10 mouse cellular contexts compared by ENCODE assay signal in genomic region chr11:115832523-115832922, GRCm38 (mm10). TPM values are rescaled to one million over a fixed set of nuclear protein-coding genes. Genes with fewer than 3 reads are reported as not detected.
DNase-seq lines count a peak whose midpoint lies in the region; ATAC-seq and TF ChIP-seq lines count a peak whose summit lies in the region.
"Had no signal": no experiment of that assay in that cellular context is flagged by ENCODE, and none has a peak within 500 bp of the region (broad histone marks: within the 10 kb centered on the region; RNA-seq: fewer than 3 reads in every experiment).

No protein-coding gene starts in this region.

- peaks cover 77% of the 10 kb centered on the region for H3K4me1 ChIP-seq in midbrain, embryonic 10.5 days
- H3K4me1 ChIP-seq in midbrain, postnatal 0 days (ENCODE audit: insufficient read depth, low read length) = no peaks in the 10 kb centered on the region
- H3K4me1 ChIP-seq in heart, embryonic 15.5 days (replicated peaks) = peaks cover 69% of the 10 kb centered on the region
- peaks cover 47% of the 10 kb centered on the region for H3K4me1 ChIP-seq in limb, embryonic 11.5 days (ENCODE audit: control insufficient read depth, insufficient read depth, low read length)
- peaks cover 45% of the 10 kb centered on the region for H3K4me1 ChIP-seq in stomach, embryonic 14.5 days (ENCODE audit: control insufficient read depth, insufficient read depth, low read length)
- H3K4me1 ChIP-seq in midbrain, embryonic 15.5 days = no peaks in the 10 kb centered on the region

- no peak overlapping the region for H3K9ac ChIP-seq in midbrain, postnatal 0 days (replicated peaks; ENCODE audit: low read length, poor library complexity, severe bottlenecking)
- H3K9ac ChIP-seq in heart, embryonic 15.5 days = no peak overlapping the region; the same call in 1 of the 2 replicates
- peak overlapping the region; percentile 34; the same call in 1 of the 2 replicates for H3K9ac ChIP-seq in limb, embryonic 11.5 days (ENCODE audit: low read length)
- no peak overlapping the region for H3K9ac ChIP-seq in stomach, embryonic 14.5 days (replicated peaks; ENCODE audit: low read depth, low read length)
- no peak overlapping the region for H3K9ac ChIP-seq in midbrain, embryonic 15.5 days

- no peak for TF ChIP-seq CTCF in midbrain, postnatal 0 days (IDR thresholded peaks at IDR 0.05)

- no peak for DNase-seq in midbrain, embryonic 10.5 days (ENCODE audit: low spot score)
- DNase-seq in midbrain, postnatal 0 days (ENCODE audit: low spot score) = no peak
- DNase-seq in limb, embryonic 11.5 days (ENCODE audit: low spot score) = peak; percentile 79
- DNase-seq in testis, postnatal 10 days (ENCODE audit: low spot score) = no peak

- H3K9me3 ChIP-seq in midbrain, embryonic 10.5 days (replicated peaks) = no peaks in the 10 kb centered on the region
- no peaks in the 10 kb centered on the region for H3K9me3 ChIP-seq in midbrain, postnatal 0 days (ENCODE audit: low read length)
- H3K9me3 ChIP-seq in heart, embryonic 15.5 days (replicated peaks) = no peaks in the 10 kb centered on the region
- no peaks in the 10 kb centered on the region for H3K9me3 ChIP-seq in limb, embryonic 11.5 days (ENCODE audit: control insufficient read depth, low read length)
- H3K9me3 ChIP-seq in stomach, embryonic 14.5 days (ENCODE audit: control insufficient read depth, low read depth, low read length) = no peaks in the 10 kb centered on the region
- no peaks in the 10 kb centered on the region for H3K9me3 ChIP-seq in midbrain, embryonic 15.5 days

- H3K27ac ChIP-seq in midbrain, embryonic 10.5 days (replicated peaks) = peak overlapping the region; percentile 66
- no peak overlapping the region for H3K27ac ChIP-seq in midbrain, postnatal 0 days (ENCODE audit: low read depth, low read length)
- peak overlapping the region; percentile 73 for H3K27ac ChIP-seq in heart, embryonic 15.5 days
- peak overlapping the region; percentile 72 for H3K27ac ChIP-seq in limb, embryonic 11.5 days (replicated peaks; ENCODE audit: low read depth, low read length)
- peak overlapping the region; percentile 79 for H3K27ac ChIP-seq in stomach, embryonic 14.5 days (ENCODE audit: low read length)
- H3K27ac ChIP-seq in midbrain, embryonic 15.5 days = no peak overlapping the region

- H3K4me2 ChIP-seq in midbrain, postnatal 0 days (ENCODE audit: low read depth, low read length, poor library complexity, severe bottlenecking) = no peak overlapping the region
- H3K4me2 ChIP-seq in heart, embryonic 15.5 days = peak overlapping the region; percentile 31
- H3K4me2 ChIP-seq in limb, embryonic 11.5 days (ENCODE audit: low read depth, severe bottlenecking) = peak overlapping the region; percentile 32
- peak overlapping the region; percentile 22 for H3K4me2 ChIP-seq in stomach, embryonic 14.5 days (replicated peaks; ENCODE audit: low read depth, low read length)
- H3K4me2 ChIP-seq in midbrain, embryonic 15.5 days = no peak overlapping the region

- ATAC-seq in midbrain, postnatal 0 days (ENCODE audit: low FRiP score) = no peak
- peak; percentile 23; the same call in 1 of the 2 replicates for ATAC-seq in heart, embryonic 15.5 days (replicated peaks; ENCODE audit: insufficient number of reproducible peaks, insufficient read depth, low FRiP score, low read depth)
- 0 out of 2 replicates have a peak, but pooled peaks have one; percentile 28 for ATAC-seq in limb, embryonic 11.5 days (ENCODE audit: insufficient number of reproducible peaks, low FRiP score, low TSS enrichment, low read depth)
- peak; percentile 10; the same call in 1 of the 2 replicates for ATAC-seq in stomach, embryonic 14.5 days (ENCODE audit: insufficient number of reproducible peaks, insufficient read depth, low FRiP score, low read depth)
- no peak for ATAC-seq in megakaryocyte, adult 5-6 weeks (ENCODE audit: poor library complexity, severe bottlenecking)
- ATAC-seq in midbrain, embryonic 15.5 days (replicated peaks) = no peak

- peak overlapping the region; percentile 12; the same call in 1 of the 2 replicates for H3K4me3 ChIP-seq in midbrain, embryonic 10.5 days
- no peak overlapping the region for H3K4me3 ChIP-seq in midbrain, postnatal 0 days (ENCODE audit: low read depth, low read length)
- H3K4me3 ChIP-seq in heart, embryonic 15.5 days = no peak overlapping the region
- H3K4me3 ChIP-seq in limb, embryonic 11.5 days (ENCODE audit: low read depth, low read length) = no peak overlapping the region
- H3K4me3 ChIP-seq in stomach, embryonic 14.5 days (ENCODE audit: low read depth, low read length) = no peak overlapping the region
- no peak overlapping the region for H3K4me3 ChIP-seq in midbrain, embryonic 15.5 days
- H3K4me3 ChIP-seq: erythroblast, embryonic 14.5 days had no signal

- H3K27me3 ChIP-seq in midbrain, embryonic 10.5 days (ENCODE audit: low read depth, poor library complexity, severe bottlenecking) = peaks cover 95% of the 10 kb centered on the region
- peaks cover 6% of the 10 kb centered on the region; the same call in 1 of the 2 replicates for H3K27me3 ChIP-seq in midbrain, postnatal 0 days (ENCODE audit: insufficient read depth, low read length)
- H3K27me3 ChIP-seq in heart, embryonic 15.5 days = no peaks in the 10 kb centered on the region
- H3K27me3 ChIP-seq in limb, embryonic 11.5 days (ENCODE audit: control insufficient read depth, insufficient read depth, low read length) = no peaks in the 10 kb centered on the region
- H3K27me3 ChIP-seq in stomach, embryonic 14.5 days (ENCODE audit: control insufficient read depth, insufficient read depth, low read length) = no peaks in the 10 kb centered on the region
- H3K27me3 ChIP-seq in midbrain, embryonic 15.5 days (replicated peaks) = peaks cover 17% of the 10 kb centered on the region

- 6% methylated on average over 8 of the region's 8 CpGs for WGBS in midbrain, embryonic 10.5 days
- 20% methylated on average over 8 of the region's 8 CpGs for WGBS in midbrain, postnatal 0 days
- 13% methylated on average over 8 of the region's 8 CpGs for WGBS in heart, embryonic 15.5 days
- WGBS in limb, embryonic 11.5 days = under 1% methylated on average over 8 of the region's 8 CpGs
- WGBS in stomach, embryonic 14.5 days = 10% methylated on average over 8 of the region's 8 CpGs
- 20% methylated on average over 8 of the region's 8 CpGs for WGBS in midbrain, embryonic 15.5 days

- no peaks in the 10 kb centered on the region for H3K36me3 ChIP-seq in midbrain, embryonic 10.5 days
- H3K36me3 ChIP-seq in midbrain, postnatal 0 days (ENCODE audit: insufficient read depth, low read length) = no peaks in the 10 kb centered on the region
- H3K36me3 ChIP-seq in heart, embryonic 15.5 days = no peaks in the 10 kb centered on the region
- no peaks in the 10 kb centered on the region for H3K36me3 ChIP-seq in limb, embryonic 11.5 days (ENCODE audit: control insufficient read depth, insufficient read depth, low read length)
- no peaks in the 10 kb centered on the region for H3K36me3 ChIP-seq in stomach, embryonic 14.5 days (ENCODE audit: control insufficient read depth, insufficient read depth, low read length)
- H3K36me3 ChIP-seq in midbrain, embryonic 15.5 days (replicated peaks) = no peaks in the 10 kb centered on the region

RNA-seq across cellular contexts. Expression of gene Llgl2, which starts 8.7 kb away (rescaled TPM):
- 5.5 and 5.9 TPM in 2 replicates for polyA plus RNA-seq in midbrain, embryonic 10.5 days (2016; fragmentation: Nextera tagmentation; extraction: Ambion mirVana)
- 0.99 and 1.0 TPM in 2 replicates for total RNA-seq in midbrain, postnatal 0 days (2014; rRNA removed)
- 0.51 and 0.81 TPM in 2 replicates for polyA plus RNA-seq in midbrain, postnatal 0 days (2015; fragmentation: Nextera tagmentation; extraction: Ambion mirVana)
- polyA plus RNA-seq in heart, embryonic 15.5 days (2015; fragmentation: Nextera tagmentation; extraction: Ambion mirVana) = 12.7 and 17.2 TPM in 2 replicates
- polyA plus RNA-seq in limb, embryonic 11.5 days (2014; fragmentation: Nextera tagmentation; extraction: Ambion mirVana) = 6.2 and 8.5 TPM in 2 replicates
- 37.6 and 41.1 TPM in 2 replicates for polyA plus RNA-seq in stomach, embryonic 14.5 days (2014; fragmentation: Nextera tagmentation; extraction: Ambion mirVana)
- total RNA-seq in megakaryocyte, adult 5-6 weeks (2015) = 3.4 and 5.0 TPM in 2 replicates
- total RNA-seq in megakaryocyte, adult 5-6 weeks (2017) = 5.2 and 6.0 TPM in 2 replicates
- 0.84 and 1.0 TPM in 2 replicates for polyA plus RNA-seq in midbrain, embryonic 15.5 days (2015; fragmentation: Nextera tagmentation; extraction: Ambion mirVana)

RNA-seq across cellular contexts. Expression of gene Tsen54, which starts 18.0 kb away (rescaled TPM):
- polyA plus RNA-seq in midbrain, embryonic 10.5 days (2016; fragmentation: Nextera tagmentation; extraction: Ambion mirVana) = 35.3 and 39.7 TPM in 2 replicates
- 25.0 and 27.7 TPM in 2 replicates for total RNA-seq in midbrain, postnatal 0 days (2014; rRNA removed)
- polyA plus RNA-seq in midbrain, postnatal 0 days (2015; fragmentation: Nextera tagmentation; extraction: Ambion mirVana) = 14.8 and 15.5 TPM in 2 replicates
- polyA plus RNA-seq in heart, embryonic 15.5 days (2015; fragmentation: Nextera tagmentation; extraction: Ambion mirVana) = 20.1 and 26.4 TPM in 2 replicates
- polyA plus RNA-seq in limb, embryonic 11.5 days (2014; fragmentation: Nextera tagmentation; extraction: Ambion mirVana) = 29.2 and 32.8 TPM in 2 replicates
- 24.3 and 25.0 TPM in 2 replicates for polyA plus RNA-seq in stomach, embryonic 14.5 days (2014; fragmentation: Nextera tagmentation; extraction: Ambion mirVana)
- 2.6 and 5.4 TPM in 2 replicates for total RNA-seq in megakaryocyte, adult 5-6 weeks (2015)
- total RNA-seq in megakaryocyte, adult 5-6 weeks (2017) = 7.0 and 16.3 TPM in 2 replicates
- 24.8 and 27.9 TPM in 2 replicates for polyA plus RNA-seq in midbrain, embryonic 15.5 days (2015; fragmentation: Nextera tagmentation; extraction: Ambion mirVana)

RNA-seq across cellular contexts. Expression of gene Caskin2, which starts 19.1 kb away (rescaled TPM):
- 17.5 and 18.6 TPM in 2 replicates for polyA plus RNA-seq in midbrain, embryonic 10.5 days (2016; fragmentation: Nextera tagmentation; extraction: Ambion mirVana)
- total RNA-seq in midbrain, postnatal 0 days (2014; rRNA removed) = 18.5 and 27.9 TPM in 2 replicates
- polyA plus RNA-seq in midbrain, postnatal 0 days (2015; fragmentation: Nextera tagmentation; extraction: Ambion mirVana) = 7.2 and 8.3 TPM in 2 replicates
- polyA plus RNA-seq in heart, embryonic 15.5 days (2015; fragmentation: Nextera tagmentation; extraction: Ambion mirVana) = 18.0 and 22.5 TPM in 2 replicates
- polyA plus RNA-seq in limb, embryonic 11.5 days (2014; fragmentation: Nextera tagmentation; extraction: Ambion mirVana) = 16.2 and 16.5 TPM in 2 replicates
- polyA plus RNA-seq in stomach, embryonic 14.5 days (2014; fragmentation: Nextera tagmentation; extraction: Ambion mirVana) = 14.3 and 15.3 TPM in 2 replicates
- 1.6 and 2.5 TPM in 2 replicates for total RNA-seq in megakaryocyte, adult 5-6 weeks (2015)
- 1.7 and 3.0 TPM in 2 replicates for total RNA-seq in megakaryocyte, adult 5-6 weeks (2017)
- 9.4 and 11.1 TPM in 2 replicates for polyA plus RNA-seq in midbrain, embryonic 15.5 days (2015; fragmentation: Nextera tagmentation; extraction: Ambion mirVana)

RNA-seq across cellular contexts. Expression of gene Myo15b, which starts 25.7 kb away (rescaled TPM):
- polyA plus RNA-seq in midbrain, embryonic 10.5 days (2016; fragmentation: Nextera tagmentation; extraction: Ambion mirVana) = 0.12 and 0.21 TPM in 2 replicates
- total RNA-seq in midbrain, postnatal 0 days (2014; rRNA removed) = not detected in 2 replicates
- polyA plus RNA-seq in midbrain, postnatal 0 days (2015; fragmentation: Nextera tagmentation; extraction: Ambion mirVana) = 0.09 and 0.29 TPM in 2 replicates
- polyA plus RNA-seq in heart, embryonic 15.5 days (2015; fragmentation: Nextera tagmentation; extraction: Ambion mirVana) = 0.16 TPM in 2 replicates
- 0.11 TPM in 1 of 2 replicates, not detected in the other for polyA plus RNA-seq in limb, embryonic 11.5 days (2014; fragmentation: Nextera tagmentation; extraction: Ambion mirVana)
- polyA plus RNA-seq in stomach, embryonic 14.5 days (2014; fragmentation: Nextera tagmentation; extraction: Ambion mirVana) = 3.1 and 5.9 TPM in 2 replicates
- total RNA-seq in megakaryocyte, adult 5-6 weeks (2015) = 0.51 TPM in 1 of 2 replicates, not detected in the other
- 0.04 and 0.33 TPM in 2 replicates for total RNA-seq in megakaryocyte, adult 5-6 weeks (2017)
- polyA plus RNA-seq in midbrain, embryonic 15.5 days (2015; fragmentation: Nextera tagmentation; extraction: Ambion mirVana) = 0.03 and 0.10 TPM in 2 replicates
- total RNA-seq: neutrophil, adult 5-6 weeks had no signal
- polyA plus RNA-seq: erythroblast, embryonic 14.5 days had no signal

Comparison
In these comparisons a context has a peak if more than half of its experiments do, and no peak if none do; other contexts are left out.
1. H3K27ac ChIP-seq: peak in midbrain, embryonic 10.5 days (single experiment), heart, embryonic 15.5 days (single experiment), limb, embryonic 11.5 days (single experiment) and stomach, embryonic 14.5 days (single experiment); none in midbrain, postnatal 0 days (single experiment) and midbrain, embryonic 15.5 days (single experiment).
2. ATAC-seq: peak in heart, embryonic 15.5 days (single experiment), limb, embryonic 11.5 days (single experiment) and stomach, embryonic 14.5 days (single experiment); none in midbrain, postnatal 0 days (single experiment), megakaryocyte, adult 5-6 weeks (single experiment) and midbrain, embryonic 15.5 days (single experiment).
3. H3K4me2 ChIP-seq: peak in heart, embryonic 15.5 days (single experiment), limb, embryonic 11.5 days (single experiment) and stomach, embryonic 14.5 days (single experiment); none in midbrain, postnatal 0 days (single experiment) and midbrain, embryonic 15.5 days (single experiment).